Mouse (Mus musculus) limb, embryonic 10.5 days (tissue): Measurements from ENCODE around the gene Ints14. TPM values are rescaled to one million over a fixed set of nuclear protein-coding genes. Genes with fewer than 3 reads are reported as not detected.

Experiments used
- DNase-seq: peaks from one replicate; pipeline ENCODE4 v3.0.0-alpha.2; 2017; ENCODE audit warnings: low spot score
- H3K27ac ChIP-seq: fragments of 300-500 bp; sonication (generic); 2 replicates; pipeline ENCODE4 v1.5.1; 2016; ENCODE audit warnings: mild to moderate bottlenecking
- H3K27me3 ChIP-seq: fragments of 300-500 bp; sonication (generic); 2 replicates; pipeline ENCODE4 v1.6.1; 2016; ENCODE audit warnings: low read depth, mild to moderate bottlenecking; ENCODE audit not compliant: poor library complexity, severe bottlenecking
- H3K36me3 ChIP-seq: fragments of 300-500 bp; sonication (generic); 2 replicates; pipeline ENCODE4 v1.6.1; 2016; ENCODE audit warnings: mild to moderate bottlenecking, moderate library complexity
- H3K4me1 ChIP-seq: fragments of 300-500 bp; sonication (generic); 2 replicates; pipeline ENCODE4 v1.6.1; 2016
- H3K4me3 ChIP-seq: fragments of 300-500 bp; sonication (generic); 2 replicates; pipeline ENCODE4 v1.5.1; 2016; ENCODE audit warnings: mild to moderate bottlenecking, moderate library complexity
- H3K9me3 ChIP-seq: fragments of 300-500 bp; sonication (generic); replicated peaks from 2 replicates; pipeline ENCODE4 v1.6.1; 2016; ENCODE audit warnings: mild to moderate bottlenecking
- WGBS: fragments of 180-500 bp; shearing (Covaris S2); methylation state at CpG from one replicate; pipeline ENCODE4 v1.1.7; 2016; 5-methylcytosine and 5-hydroxymethylcytosine counted together
- polyA plus RNA-seq: library from polyadenylated mRNA; unstranded; fragments of >200 nt; fragmentation: Nextera tagmentation; extraction: Ambion mirVana; gene quantifications from 2 replicates; pipeline ENCODE4 v1.2.1, GENCODE M21; 2016

The Ints14 gene
- polyA plus RNA-seq, 1 experiment from 2014 or later: 78.4 TPM

DNA sequence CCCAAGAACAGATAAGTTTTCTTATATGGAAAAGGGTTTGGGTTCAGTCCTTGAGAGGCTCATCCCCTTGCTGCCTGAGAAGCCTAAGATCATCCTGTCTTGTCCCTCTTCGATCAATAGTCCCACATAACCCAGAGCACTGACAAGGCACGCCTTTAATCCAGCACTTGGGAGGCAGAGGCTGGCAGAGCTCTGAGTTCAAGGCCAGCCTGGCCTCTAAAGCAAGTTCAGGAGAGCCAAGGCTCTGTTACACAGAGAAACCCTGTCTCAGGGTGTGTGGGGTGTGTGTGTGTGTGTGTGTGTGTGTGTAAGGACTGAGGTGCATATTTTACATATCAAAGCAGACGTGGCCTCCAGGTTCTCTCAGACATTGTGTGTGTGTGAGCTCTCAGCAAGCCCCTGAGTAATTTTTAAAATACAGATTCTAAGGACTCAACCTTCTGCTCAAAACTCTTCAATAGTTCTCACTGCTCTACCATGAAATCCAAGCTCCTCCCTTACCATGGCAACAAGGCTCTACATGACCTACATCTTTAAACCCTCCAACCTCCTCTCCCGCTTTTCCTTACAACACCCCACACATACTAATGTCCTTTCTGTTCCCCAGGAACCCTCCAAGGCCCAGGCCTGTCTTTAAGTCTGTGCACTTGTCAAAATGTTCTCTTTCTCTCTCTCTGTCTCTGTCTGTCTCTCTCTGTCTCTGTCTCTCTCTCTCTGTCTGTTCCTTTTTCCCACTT is 55.7 kb downstream of the Ints14 start:
- Histone ChIP-seq H3K27me3 (no peaks in the 10 kb centered on the region), H3K9me3 (no peaks in the 10 kb centered on the region), H3K4me3 (no peak overlapping the region), H3K4me1 (peaks cover 30% of the 10 kb centered on the region), H3K27ac (0 out of 2 replicates have a peak overlapping the region, but pooled peaks have one; percentile 19), H3K36me3 (peaks cover 11% of the 10 kb centered on the region)
- 91% methylated on average over 4 of the region's 4 CpGs for WGBS
- no peak for DNase-seq

DNA sequence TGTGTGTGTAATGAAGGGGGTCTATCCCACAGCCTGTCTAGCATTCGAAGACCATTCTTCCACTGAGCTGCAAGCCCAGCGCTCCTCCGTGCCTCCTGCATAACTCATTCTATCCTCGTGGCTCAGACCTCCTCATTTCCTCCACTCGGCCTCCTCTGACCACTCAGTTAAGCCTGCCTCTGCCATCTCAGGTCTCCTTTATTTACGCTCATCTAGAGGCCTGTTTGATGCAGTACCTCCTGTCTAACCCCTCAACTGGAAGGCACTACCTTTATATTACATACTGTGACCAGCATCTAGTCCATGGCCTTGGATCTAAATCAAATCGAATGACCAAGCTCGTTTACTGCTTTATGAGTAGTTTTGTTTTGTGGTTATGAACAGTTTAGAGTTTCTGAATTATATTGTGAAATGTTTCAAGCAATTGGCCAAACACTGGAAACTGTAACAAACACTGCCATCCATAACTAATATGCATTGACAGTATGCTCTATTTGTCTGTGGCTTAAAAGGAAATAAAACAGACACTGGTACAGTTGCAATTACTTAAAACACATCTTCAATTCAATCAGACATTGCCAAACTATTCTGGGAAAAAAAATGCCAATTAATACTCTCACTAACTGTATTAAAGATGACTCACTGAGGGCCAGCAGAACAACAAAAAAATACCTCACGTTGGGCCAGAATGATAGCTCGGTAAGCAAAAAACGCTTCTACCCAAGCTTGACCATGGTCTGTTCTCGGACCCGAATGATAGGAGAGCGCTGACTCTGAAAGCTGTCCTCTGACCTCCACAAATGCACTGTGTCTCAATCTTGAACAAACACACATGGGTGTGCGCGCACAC is 56.5 kb downstream of the Ints14 start:
- H3K36me3 ChIP-seq: peaks cover 11% of the 10 kb centered on the region
- 89% methylated on average over 16 of the region's 16 CpGs for WGBS
- H3K27me3 ChIP-seq: no peaks in the 10 kb centered on the region
- peaks cover 38% of the 10 kb centered on the region for H3K4me1 ChIP-seq
- no peaks in the 10 kb centered on the region for H3K9me3 ChIP-seq
- DNase-seq: no peak
- H3K4me3 ChIP-seq: no peak overlapping the region
- H3K27ac ChIP-seq: no peak overlapping the region

- Histone ChIP-seq H3K4me3 (no peak overlapping the region), H3K9me3 (no peaks in the 10 kb centered on the region), H3K27ac (no peak overlapping the region), H3K27me3 (no peaks in the 10 kb centered on the region), H3K36me3 (peaks cover 11% of the 10 kb centered on the region), H3K4me1 (peaks cover 40% of the 10 kb centered on the region)
- no peak for DNase-seq
- WGBS: 85% methylated on average over 4 of the region's 4 CpGs
Measured at GRCm38 (mm10) chr9:65017896-65018295, 57.2 kb downstream of the Ints14 start.

GRCm38 (mm10) chr9:65018588-65019121 is 58.0 kb downstream of the Ints14 start:
- Histone ChIP-seq H3K4me1 (peaks cover 40% of the 10 kb centered on the region), H3K36me3 (peaks cover 8% of the 10 kb centered on the region), H3K27me3 (no peaks in the 10 kb centered on the region), H3K4me3 (no peak overlapping the region), H3K9me3 (no peaks in the 10 kb centered on the region), H3K27ac (no peak overlapping the region)
- WGBS: 82% methylated on average over 3 of the region's 3 CpGs
- DNase-seq: no peak

DNA sequence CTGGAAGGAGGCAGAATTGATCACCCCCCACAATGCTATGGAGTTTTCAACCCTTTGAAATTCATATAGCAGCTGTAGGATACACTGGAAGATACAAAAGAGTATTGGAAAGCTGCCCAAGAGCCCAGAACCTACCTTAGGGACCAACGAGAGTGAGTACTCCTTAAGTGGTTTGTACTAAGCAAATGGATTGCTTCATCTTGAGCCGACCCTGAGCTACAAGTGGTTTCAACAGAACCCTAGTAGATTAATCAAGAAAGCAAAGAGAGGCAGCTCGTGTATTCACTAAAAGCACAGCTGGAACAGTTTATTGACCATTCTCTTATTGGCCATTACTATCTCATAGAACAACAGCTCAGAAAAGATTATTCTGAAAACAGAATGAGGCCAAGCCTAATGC is 58.4 kb downstream of the Ints14 start:
- DNase-seq: no peak
- peaks cover 40% of the 10 kb centered on the region for H3K4me1 ChIP-seq

GRCm38 (mm10) chr9:65020128-65020527 is 59.4 kb downstream of the Ints14 start:
- H3K36me3 ChIP-seq: peaks cover 6% of the 10 kb centered on the region
- H3K4me3 ChIP-seq: peak overlapping the region; percentile 99
- no peaks in the 10 kb centered on the region for H3K9me3 ChIP-seq
- H3K4me1 ChIP-seq: peaks cover 40% of the 10 kb centered on the region
- no peak for DNase-seq
- H3K27me3 ChIP-seq: no peaks in the 10 kb centered on the region
- WGBS: 83% methylated on average over 4 of the region's 4 CpGs
- H3K27ac ChIP-seq: no peak overlapping the region

More for the DNA sequence above, 58.4 kb downstream of the Ints14 start:
- no peak overlapping the region for H3K4me3 ChIP-seq
- no peaks in the 10 kb centered on the region for H3K27me3 ChIP-seq
- 64% methylated on average over 3 of the region's 3 CpGs for WGBS
- no peaks in the 10 kb centered on the region for H3K9me3 ChIP-seq
- H3K36me3 ChIP-seq: peaks cover 8% of the 10 kb centered on the region
- H3K27ac ChIP-seq: no peak overlapping the region

DNA sequence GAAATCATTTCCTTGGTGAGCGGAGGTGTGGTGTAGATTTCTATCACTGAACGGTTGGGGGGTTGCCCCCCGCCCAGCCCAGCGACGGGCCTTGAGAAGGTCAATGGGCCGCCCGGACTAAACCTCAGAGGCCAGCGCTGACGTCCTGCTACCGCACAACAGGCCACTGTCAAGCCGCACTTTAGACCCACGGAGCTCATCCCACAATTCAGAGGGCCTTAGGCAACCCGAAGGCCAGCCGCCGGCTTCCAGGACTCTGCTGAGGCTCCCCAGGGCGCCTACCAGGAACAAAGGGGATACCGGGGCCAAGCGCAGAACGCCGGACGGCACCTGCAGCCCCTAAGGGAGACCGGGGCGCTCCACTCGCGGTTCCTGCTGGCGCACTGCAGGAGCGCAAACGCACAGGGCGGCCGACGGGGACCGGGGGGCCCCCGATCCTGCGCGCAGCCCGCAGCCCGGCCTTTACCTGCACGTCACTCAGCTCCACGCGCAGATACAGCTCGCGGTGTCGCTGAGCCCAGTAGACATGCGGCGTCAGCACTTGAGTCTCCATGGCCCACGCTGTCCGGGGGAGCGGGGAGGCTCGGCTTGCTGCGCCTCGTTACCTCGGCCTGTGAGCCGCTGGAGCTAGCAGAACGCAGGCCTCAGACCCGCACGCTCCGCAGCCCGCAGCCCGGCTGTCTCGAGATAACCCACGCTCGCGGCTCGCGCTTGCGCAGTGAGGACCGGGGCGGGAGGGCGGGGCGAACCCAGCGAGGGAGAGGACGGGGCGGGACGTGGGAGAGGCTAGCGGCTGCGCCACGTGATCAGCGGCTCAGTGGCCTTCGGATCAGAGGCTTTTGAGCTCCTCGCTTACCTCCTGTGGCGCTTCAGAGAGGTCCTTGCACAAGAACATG is 60.5 kb downstream of the Ints14 start, which contains the start of gene Hacd3:
Gene Hacd3, minus strand, starts transcription at position 703 of the 896 bp plus-strand sequence.
- peak; percentile 96 for DNase-seq
- Histone ChIP-seq H3K4me1 (peaks cover 39% of the 10 kb centered on the region), H3K9me3 (no peaks in the 10 kb centered on the region), H3K27ac (peak within 1 kb of the TSS; percentile 93), H3K36me3 (peaks cover under 1% of the 10 kb centered on the region), H3K27me3 (no peaks in the 10 kb centered on the region), H3K4me3 (peak within 1 kb of the TSS; percentile 99)
- under 1% methylated on average over 81 of the region's 81 CpGs for WGBS

- Histone ChIP-seq H3K27me3 (no peaks in the 10 kb centered on the region), H3K36me3 (no peaks in the 10 kb centered on the region), H3K4me1 (peaks cover 38% of the 10 kb centered on the region), H3K9me3 (no peaks in the 10 kb centered on the region), H3K4me3 (peak overlapping the region; percentile 99), H3K27ac (peak overlapping the region; percentile 93)
- 21% methylated on average over 9 of the region's 9 CpGs for WGBS
- no peak for DNase-seq
Measured at GRCm38 (mm10) chr9:65021887-65022579, 61.3 kb downstream of the Ints14 start.

DNA sequence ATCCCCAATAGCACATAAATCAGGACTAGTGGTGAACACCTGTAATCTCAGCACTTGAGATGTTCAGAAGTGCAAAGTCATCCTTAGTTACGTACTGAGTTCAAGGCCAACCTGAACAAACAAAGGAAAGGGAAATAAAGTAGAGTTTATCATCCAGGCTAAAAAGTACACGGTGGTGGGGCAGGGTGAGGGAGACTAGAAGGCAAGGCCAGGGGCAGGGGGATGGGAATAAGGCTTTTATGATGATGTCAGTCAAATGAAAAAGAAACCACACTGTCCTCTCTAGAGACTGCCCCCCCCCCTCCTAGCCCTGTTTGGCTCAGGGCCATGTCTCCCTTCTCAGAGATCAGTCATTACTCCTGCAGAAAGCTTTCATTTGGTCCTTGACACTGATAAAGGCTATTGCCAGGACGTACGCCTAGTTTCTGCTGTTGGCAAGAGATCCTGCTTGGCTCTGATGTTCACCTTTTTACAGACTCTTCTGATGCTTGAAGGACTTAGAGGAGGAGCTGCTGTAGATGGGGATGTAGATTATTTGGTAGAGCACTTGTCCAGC is 62.0 kb downstream of the Ints14 start:
- Histone ChIP-seq H3K27ac (no peak overlapping the region), H3K4me1 (peaks cover 38% of the 10 kb centered on the region), H3K27me3 (no peaks in the 10 kb centered on the region), H3K9me3 (no peaks in the 10 kb centered on the region), H3K36me3 (no peaks in the 10 kb centered on the region), H3K4me3 (no peak overlapping the region)
- WGBS: 97% methylated on average over 4 of the region's 4 CpGs
- no peak for DNase-seq

DNA sequence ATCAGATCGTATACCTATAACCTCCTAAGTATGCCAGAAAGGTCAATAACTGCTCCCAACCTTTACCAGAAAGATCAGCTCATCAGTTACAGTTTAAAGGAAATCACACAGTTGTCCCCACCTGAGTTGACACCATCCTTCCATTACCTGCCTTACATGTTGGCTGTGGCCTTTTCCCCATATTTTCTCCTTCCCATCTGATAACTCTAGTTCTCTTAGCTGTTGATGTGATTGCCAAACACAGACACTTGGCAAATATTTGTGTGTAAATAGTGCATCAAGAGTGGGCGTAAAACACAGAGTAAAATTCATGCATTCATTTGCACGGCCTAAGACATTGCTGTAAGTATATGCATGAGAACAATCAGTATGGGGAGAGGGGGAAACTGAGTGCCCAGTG is 62.7 kb downstream of the Ints14 start:
- no peaks in the 10 kb centered on the region for H3K36me3 ChIP-seq
- WGBS: 98% methylated on average over 3 of the region's 3 CpGs
- no peak overlapping the region for H3K4me3 ChIP-seq
- DNase-seq: no peak
- H3K27me3 ChIP-seq: no peaks in the 10 kb centered on the region
- no peak overlapping the region for H3K27ac ChIP-seq
- H3K9me3 ChIP-seq: no peaks in the 10 kb centered on the region
- H3K4me1 ChIP-seq: peaks cover 38% of the 10 kb centered on the region

- DNase-seq: no peak
- H3K4me3 ChIP-seq: no peak overlapping the region
- WGBS: 82% methylated on average over 7 of the region's 7 CpGs
- no peaks in the 10 kb centered on the region for H3K9me3 ChIP-seq
- H3K27ac ChIP-seq: no peak overlapping the region
- H3K27me3 ChIP-seq: no peaks in the 10 kb centered on the region
- H3K4me1 ChIP-seq: peaks cover 7% of the 10 kb centered on the region
- no peaks in the 10 kb centered on the region for H3K36me3 ChIP-seq
Measured at GRCm38 (mm10) chr9:65027241-65027640, 66.5 kb downstream of the Ints14 start.
